Mouse (Mus musculus) neural tube, embryonic 13.5 days (tissue): ENCODE results near the gene Odf3l1. TPM values are rescaled to one million over a fixed set of nuclear protein-coding genes. Genes with fewer than 3 reads are reported as not detected.

Source experiments
- ATAC-seq: fragments of 200-750 bp; cut with Nextera tagmentation; 2 replicates; pipeline ENCODE4 v1.8.0; 2017; ENCODE audit warnings: low read depth, mild to moderate bottlenecking, moderate TSS enrichment, moderate library complexity
- H3K27ac ChIP-seq: fragments of 300-500 bp; sonication (generic); replicated peaks from 2 replicates; pipeline ENCODE4 v1.5.1; 2015; ENCODE audit warnings: moderate library complexity, mild to moderate bottlenecking, inconsistent platforms
- H3K27me3 ChIP-seq: fragments of 300-500 bp; sonication (generic); 2 replicates; pipeline ENCODE4 v1.6.1; 2015; ENCODE audit warnings: mild to moderate bottlenecking, inconsistent platforms
- H3K36me3 ChIP-seq: fragments of 300-500 bp; sonication (generic); 2 replicates; pipeline ENCODE4 v1.6.1; 2015; ENCODE audit warnings: mild to moderate bottlenecking, inconsistent platforms
- H3K4me1 ChIP-seq: fragments of 300-500 bp; sonication (generic); replicated peaks from 2 replicates; pipeline ENCODE4 v1.6.1; 2015; ENCODE audit warnings: inconsistent platforms
- H3K4me2 ChIP-seq: fragments of 300-500 bp; sonication (generic); 2 replicates; pipeline ENCODE4 v1.6.1; 2015; ENCODE audit warnings: inconsistent platforms, mild to moderate bottlenecking, moderate library complexity
- H3K4me3 ChIP-seq: fragments of 300-500 bp; sonication (generic); 2 replicates; pipeline ENCODE4 v1.5.1; 2015; ENCODE audit warnings: mild to moderate bottlenecking, inconsistent platforms
- H3K9ac ChIP-seq: fragments of 300-500 bp; sonication (generic); 2 replicates; pipeline ENCODE4 v1.6.1; 2015; ENCODE audit warnings: moderate library complexity, mild to moderate bottlenecking, inconsistent platforms
- H3K9me3 ChIP-seq: fragments of 300-500 bp; sonication (generic); 2 replicates; pipeline ENCODE4 v1.6.1; 2016; ENCODE audit warnings: inconsistent platforms
- WGBS: fragments of 180-500 bp; shearing (Covaris S2); methylation state at CpG from one replicate; pipeline ENCODE4 v1.1.7; 2015; 5-methylcytosine and 5-hydroxymethylcytosine counted together
- polyA plus RNA-seq: library from polyadenylated mRNA; unstranded; fragments of >200 nt; fragmentation: Nextera tagmentation; extraction: Ambion mirVana; gene quantifications from 2 replicates; pipeline ENCODE4 v1.2.1, GENCODE M21; 2015

Gene Odf3l1
- polyA plus RNA-seq, 1 experiment from 2014 or later, result not detected

DNA sequence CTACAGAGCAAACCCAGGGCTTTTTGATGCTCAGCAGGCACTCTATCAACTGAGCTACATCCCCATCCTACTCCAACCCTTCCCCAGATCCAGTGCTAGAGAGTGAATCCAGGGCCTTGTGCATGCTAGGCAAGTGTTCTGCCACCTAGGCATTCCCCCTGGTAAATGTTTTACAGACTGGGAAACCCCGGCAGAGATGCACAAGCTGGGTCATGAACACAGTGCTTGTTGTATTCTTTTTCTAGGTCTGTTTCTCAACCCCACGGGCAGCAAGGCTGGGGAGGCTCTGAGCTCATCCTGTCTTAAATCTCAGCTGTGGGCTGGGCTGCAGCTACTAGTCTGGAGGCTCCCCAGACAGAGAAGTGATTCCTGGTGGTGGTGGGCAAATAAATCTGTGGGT lies 1.6 kb downstream of the Odf3l1 start:
- Histone ChIP-seq H3K4me1 (peaks cover 21% of the 10 kb centered on the region), H3K9ac (no peak overlapping the region), H3K36me3 (no peaks in the 10 kb centered on the region), H3K4me2 (no peak overlapping the region), H3K9me3 (no peaks in the 10 kb centered on the region), H3K4me3 (no peak overlapping the region), H3K27ac (no peak overlapping the region), H3K27me3 (peaks cover 47% of the 10 kb centered on the region)
- no peak for ATAC-seq
- 57% methylated on average over 2 of the region's 2 CpGs for WGBS

GRCm38 (mm10) chr9:56860486-56861269 lies 3.8 kb downstream of the Odf3l1 start:
- H3K9me3 ChIP-seq, result no peaks in the 10 kb centered on the region
- 60% methylated on average over 15 of the region's 15 CpGs for WGBS
- H3K27ac ChIP-seq, result no peak overlapping the region
- no peak overlapping the region for H3K4me3 ChIP-seq
- H3K36me3 ChIP-seq, result no peaks in the 10 kb centered on the region
- no peak overlapping the region for H3K4me2 ChIP-seq
- ATAC-seq, result no peak
- H3K9ac ChIP-seq, result no peak overlapping the region
- peaks cover 28% of the 10 kb centered on the region for H3K27me3 ChIP-seq
- H3K4me1 ChIP-seq, result peaks cover 15% of the 10 kb centered on the region; the same call in 1 of the 2 replicates

GRCm38 (mm10) chr9:56860035-56860434 lies 4.4 kb downstream of the Odf3l1 start:
- Histone ChIP-seq H3K4me1 (peaks cover 15% of the 10 kb centered on the region; the same call in 1 of the 2 replicates), H3K9ac (no peak overlapping the region), H3K36me3 (no peaks in the 10 kb centered on the region), H3K27ac (no peak overlapping the region), H3K4me3 (no peak overlapping the region), H3K27me3 (peaks cover 21% of the 10 kb centered on the region), H3K4me2 (no peak overlapping the region), H3K9me3 (no peaks in the 10 kb centered on the region)
- no peak for ATAC-seq
- 78% methylated on average over 3 of the region's 3 CpGs for WGBS

GRCm38 (mm10) chr9:56857463-56857862 lies 7.0 kb downstream of the Odf3l1 start:
- Histone ChIP-seq H3K4me2 (no peak overlapping the region), H3K4me1 (peaks cover 9% of the 10 kb centered on the region; the same call in 1 of the 2 replicates), H3K36me3 (no peaks in the 10 kb centered on the region), H3K4me3 (no peak overlapping the region), H3K9ac (no peak overlapping the region), H3K27me3 (no peaks in the 10 kb centered on the region), H3K9me3 (no peaks in the 10 kb centered on the region), H3K27ac (no peak overlapping the region)
- 59% methylated on average over 3 of the region's 3 CpGs for WGBS
- ATAC-seq, result no peak

- H3K4me3 ChIP-seq, result no peak overlapping the region
- no peak for ATAC-seq
- H3K27me3 ChIP-seq, result no peaks in the 10 kb centered on the region
- H3K27ac ChIP-seq, result no peak overlapping the region
- peaks cover 10% of the 10 kb centered on the region for H3K4me1 ChIP-seq
- no peak overlapping the region for H3K4me2 ChIP-seq
- no peak overlapping the region for H3K9ac ChIP-seq
- H3K36me3 ChIP-seq, result no peaks in the 10 kb centered on the region
- no peaks in the 10 kb centered on the region for H3K9me3 ChIP-seq
- WGBS, result 38% methylated on average over 11 of the region's 11 CpGs
Observed at GRCm38 (mm10) chr9:56851778-56852177, 12.7 kb downstream of the Odf3l1 start.

- Histone ChIP-seq H3K9me3 (no peaks in the 10 kb centered on the region), H3K27me3 (no peaks in the 10 kb centered on the region), H3K4me3 (no peak overlapping the region), H3K4me1 (peaks cover 10% of the 10 kb centered on the region), H3K4me2 (no peak overlapping the region), H3K9ac (no peak overlapping the region), H3K36me3 (no peaks in the 10 kb centered on the region), H3K27ac (no peak overlapping the region)
- WGBS, result 82% methylated on average over 4 of the region's 4 CpGs
- no peak for ATAC-seq
Observed at GRCm38 (mm10) chr9:56850905-56851252, 13.6 kb downstream of the Odf3l1 start.

DNA sequence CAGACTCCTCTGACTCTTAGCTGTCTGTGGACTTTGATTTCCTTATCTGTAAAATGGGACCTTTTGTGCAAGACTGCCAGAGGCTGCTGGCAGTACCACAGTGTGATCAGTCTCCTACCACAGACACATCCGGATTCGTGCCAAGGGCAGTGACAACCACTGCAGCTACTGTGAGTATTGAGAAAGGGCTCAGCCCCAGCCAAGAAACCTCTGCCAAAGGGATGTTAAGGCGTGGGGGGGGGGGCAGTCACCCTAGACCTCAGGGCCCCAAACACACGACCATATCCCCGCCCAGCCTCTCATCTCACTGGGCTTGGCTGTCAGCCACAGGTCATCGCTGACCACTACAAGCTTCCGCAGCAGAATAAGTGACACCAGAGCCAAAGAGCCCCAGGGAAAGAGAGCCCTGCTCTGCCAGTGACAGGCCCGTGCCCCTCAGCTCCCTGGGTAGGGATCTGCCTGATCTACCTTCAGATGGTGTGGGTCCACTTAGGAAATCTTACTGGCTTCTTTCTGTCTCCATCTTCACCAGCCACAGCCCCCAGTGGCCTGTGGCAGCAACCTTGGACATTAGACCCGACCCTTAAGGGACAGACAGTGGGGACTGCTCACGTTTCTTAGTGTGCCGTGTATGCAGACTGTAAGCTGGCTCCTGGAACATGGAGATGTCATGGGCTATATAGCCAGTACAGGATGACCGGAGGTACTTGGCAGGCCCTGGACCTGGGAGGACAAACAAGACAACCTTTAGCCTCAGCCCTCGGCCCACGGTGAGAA lies 14.2 kb downstream of the Odf3l1 start:
- Histone ChIP-seq H3K4me1 (peaks cover 10% of the 10 kb centered on the region), H3K36me3 (no peaks in the 10 kb centered on the region), H3K9ac (no peak overlapping the region), H3K27ac (no peak overlapping the region), H3K4me2 (no peak overlapping the region), H3K4me3 (no peak overlapping the region), H3K9me3 (no peaks in the 10 kb centered on the region), H3K27me3 (no peaks in the 10 kb centered on the region; the same call in 1 of the 2 replicates)
- ATAC-seq, result no peak
- 83% methylated on average over 14 of the region's 14 CpGs for WGBS

- Histone ChIP-seq H3K9ac (no peak overlapping the region), H3K27ac (no peak overlapping the region), H3K4me2 (no peak overlapping the region), H3K4me3 (no peak overlapping the region), H3K4me1 (peaks cover 35% of the 10 kb centered on the region), H3K27me3 (no peaks in the 10 kb centered on the region; the same call in none of the 2 replicates), H3K36me3 (no peaks in the 10 kb centered on the region), H3K9me3 (no peaks in the 10 kb centered on the region)
- WGBS, result 20% methylated on average over 3 of the region's 3 CpGs
- ATAC-seq, result 0 out of 2 replicates have a peak, but pooled peaks have one; percentile 55
Observed at GRCm38 (mm10) chr9:56847523-56847922, 17.0 kb downstream of the Odf3l1 start.

DNA sequence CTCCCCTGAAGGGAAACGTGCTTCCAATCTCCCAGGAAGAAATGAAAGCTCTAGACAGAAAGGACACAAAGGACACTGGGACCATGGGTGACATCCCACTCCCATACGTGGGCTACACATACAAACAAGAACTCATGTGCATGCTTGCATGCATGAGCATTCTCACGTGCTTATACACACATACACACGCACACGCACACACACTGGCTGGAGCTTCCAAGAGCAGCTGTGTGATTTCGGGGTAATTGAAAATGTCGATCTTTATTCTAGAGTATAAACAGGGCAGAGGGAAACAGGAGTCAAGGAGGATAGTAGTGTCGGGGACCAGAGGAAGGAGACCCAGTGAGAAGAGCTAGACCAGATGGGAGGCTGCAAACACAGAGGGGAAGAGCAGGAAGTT lies 19.8 kb downstream of the Odf3l1 start:
- Histone ChIP-seq H3K9ac (no peak overlapping the region), H3K9me3 (no peaks in the 10 kb centered on the region), H3K27ac (peak overlapping the region; percentile 54; the same call in 1 of the 2 replicates), H3K27me3 (no peaks in the 10 kb centered on the region; the same call in none of the 2 replicates), H3K4me3 (no peak overlapping the region), H3K36me3 (no peaks in the 10 kb centered on the region), H3K4me1 (peaks cover 54% of the 10 kb centered on the region), H3K4me2 (no peak overlapping the region)
- 44% methylated on average over 8 of the region's 8 CpGs for WGBS
- no peak for ATAC-seq

- no peaks in the 10 kb centered on the region for H3K36me3 ChIP-seq
- ATAC-seq, result no peak
- H3K27ac ChIP-seq, result no peak overlapping the region; the same call in 1 of the 2 replicates
- H3K4me2 ChIP-seq, result no peak overlapping the region
- H3K9me3 ChIP-seq, result no peaks in the 10 kb centered on the region
- H3K4me1 ChIP-seq, result peaks cover 54% of the 10 kb centered on the region
- H3K27me3 ChIP-seq, result peaks cover 1% of the 10 kb centered on the region
- 35% methylated on average over 7 of the region's 7 CpGs for WGBS
- no peak overlapping the region for H3K4me3 ChIP-seq
- 0 out of 2 replicates have a peak overlapping the region, but pooled peaks have one; percentile 43 for H3K9ac ChIP-seq
Observed at GRCm38 (mm10) chr9:56843679-56844188, 20.7 kb downstream of the Odf3l1 start.

DNA sequence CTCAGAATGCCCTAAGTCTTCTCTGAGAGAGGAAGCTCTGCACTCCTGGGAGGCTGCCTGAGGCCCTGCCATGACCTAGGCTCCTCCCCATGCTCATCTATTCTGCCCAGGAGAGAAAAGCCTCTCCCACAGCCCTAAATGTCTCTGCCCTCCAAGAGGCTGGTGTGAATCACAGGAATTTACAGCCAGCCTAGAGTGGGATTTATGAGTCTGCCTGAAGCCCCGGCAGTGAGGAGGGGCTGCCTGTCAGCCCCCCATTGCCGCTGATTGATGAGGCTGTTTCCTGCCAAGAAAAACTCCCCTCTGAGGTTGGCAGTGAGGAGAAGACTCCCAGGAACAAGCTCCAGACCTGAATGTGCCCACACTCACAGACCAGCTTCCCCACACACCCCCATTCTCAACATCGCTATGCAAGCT lies 22.2 kb downstream of the Odf3l1 start:
- H3K4me3 ChIP-seq, result no peak overlapping the region
- H3K36me3 ChIP-seq, result no peaks in the 10 kb centered on the region
- peaks cover 54% of the 10 kb centered on the region for H3K4me1 ChIP-seq
- WGBS, result 0% methylated on average over 3 of the region's 3 CpGs
- H3K4me2 ChIP-seq, result no peak overlapping the region
- H3K9me3 ChIP-seq, result no peaks in the 10 kb centered on the region
- H3K9ac ChIP-seq, result no peak overlapping the region
- H3K27me3 ChIP-seq, result peaks cover 9% of the 10 kb centered on the region
- ATAC-seq, result peak; percentile 79
- H3K27ac ChIP-seq, result peak overlapping the region; percentile 66

DNA sequence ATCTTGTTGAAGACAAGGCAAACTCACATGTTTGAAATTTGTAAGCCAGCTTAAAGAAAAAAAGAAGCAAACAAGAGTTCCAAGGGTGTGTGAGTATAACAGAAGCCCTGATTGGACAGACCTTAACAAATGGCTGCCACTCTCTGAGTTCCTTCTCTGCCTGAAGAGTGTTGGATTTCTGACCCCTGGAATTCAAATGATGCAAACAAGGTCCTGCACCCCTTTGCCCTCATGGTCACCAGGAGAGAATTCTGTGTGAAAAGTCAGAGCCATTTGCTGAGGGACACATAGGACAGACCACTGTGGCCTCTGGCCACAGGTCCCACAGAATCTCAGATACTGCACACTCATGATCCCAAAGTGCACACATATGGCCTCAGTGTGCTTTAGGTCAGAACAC lies 22.6 kb downstream of the Odf3l1 start:
- Histone ChIP-seq H3K9me3 (no peaks in the 10 kb centered on the region), H3K9ac (no peak overlapping the region), H3K27me3 (peaks cover 9% of the 10 kb centered on the region), H3K4me2 (no peak overlapping the region), H3K36me3 (no peaks in the 10 kb centered on the region), H3K4me3 (no peak overlapping the region), H3K4me1 (peaks cover 54% of the 10 kb centered on the region), H3K27ac (peak overlapping the region; percentile 66)
- ATAC-seq, result no peak
